Mouse (Mus musculus): ENCODE measurements at regions not wholly inside any gene's neighbourhood (a gene's known extent, or its start where the extent isn't known, plus 50 kb on each side); places are given as distances from the start of the nearest gene placed in this dataset.

DNA sequence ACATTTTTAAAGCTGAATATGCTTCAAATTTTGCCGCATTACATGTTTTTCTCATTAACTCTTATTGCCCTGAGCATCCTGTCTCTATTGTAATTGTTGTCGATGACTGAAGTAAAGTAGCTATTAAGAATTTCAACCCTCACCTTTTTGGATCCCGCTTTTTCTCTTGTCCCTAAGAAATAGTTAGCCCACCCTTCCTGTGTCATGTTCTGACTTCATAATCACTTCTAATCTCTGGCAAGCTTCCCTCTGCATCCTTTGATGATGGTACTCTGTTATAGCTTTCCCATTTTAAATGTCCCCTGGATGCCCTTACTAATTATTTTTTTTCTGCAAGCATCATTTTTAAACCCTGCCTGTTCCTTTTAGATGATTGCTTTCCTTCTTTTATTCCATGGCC, 191.3 kb downstream of the Cxxc4 start:
- H3K27ac ChIP-seq (replicated peaks) = no peak overlapping the region
- H3K4me1 ChIP-seq = no peaks in the 10 kb centered on the region
- no peak for ATAC-seq (ENCODE audit: low FRiP score)
- no peak overlapping the region for H3K4me2 ChIP-seq
- WGBS = 79% methylated on average over 3 of the region's 3 CpGs
- no peaks in the 10 kb centered on the region for H3K27me3 ChIP-seq (replicated peaks)
- H3K36me3 ChIP-seq = no peaks in the 10 kb centered on the region
- no peak overlapping the region for H3K9ac ChIP-seq (replicated peaks)
- no peaks in the 10 kb centered on the region for H3K9me3 ChIP-seq (replicated peaks)
- H3K4me3 ChIP-seq (replicated peaks) = no peak overlapping the region

DNA sequence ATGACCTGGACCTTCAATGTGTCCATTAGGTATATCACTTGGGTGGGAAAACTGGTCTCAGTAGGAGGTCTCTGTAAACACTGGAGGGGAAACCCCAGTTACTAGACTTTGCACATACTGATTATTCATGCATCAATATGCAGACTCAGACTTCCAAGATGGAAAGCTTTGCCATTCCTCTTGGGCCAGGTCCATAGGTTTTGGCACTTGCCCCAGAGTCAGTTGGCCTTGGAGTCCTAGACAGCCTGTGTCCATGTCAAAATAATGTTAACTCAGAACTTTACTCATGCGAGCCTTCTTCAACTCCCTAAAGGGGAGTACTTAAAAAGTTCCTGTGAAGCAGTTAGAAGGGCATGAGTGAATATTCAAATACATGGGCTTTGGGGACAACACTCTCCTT, 230.3 kb downstream of the Cxxc4 start:
- 83% methylated on average over 1 of the region's 1 CpGs for WGBS
- H3K36me3 ChIP-seq = no peaks in the 10 kb centered on the region

GRCm38 (mm10) chr3:134487280-134487679, 251.0 kb downstream of the Cxxc4 start:
- H3K9ac ChIP-seq (replicated peaks) = no peak overlapping the region
- no peaks in the 10 kb centered on the region for H3K9me3 ChIP-seq (replicated peaks)
- no peaks in the 10 kb centered on the region for H3K36me3 ChIP-seq
- no peak overlapping the region for H3K4me3 ChIP-seq (replicated peaks)
- H3K4me2 ChIP-seq = no peak overlapping the region
- no peaks in the 10 kb centered on the region for H3K4me1 ChIP-seq
- WGBS = 77% methylated on average over 2 of the region's 2 CpGs
- no peak for ATAC-seq (ENCODE audit: low FRiP score)
- no peaks in the 10 kb centered on the region for H3K27me3 ChIP-seq (replicated peaks)
- no peak overlapping the region for H3K27ac ChIP-seq (replicated peaks)

More for the DNA sequence above, 230.3 kb downstream of the Cxxc4 start:
- no peak overlapping the region for H3K4me3 ChIP-seq (replicated peaks)
- H3K27ac ChIP-seq (replicated peaks) = no peak overlapping the region
- H3K9me3 ChIP-seq (replicated peaks) = no peaks in the 10 kb centered on the region
- no peaks in the 10 kb centered on the region for H3K27me3 ChIP-seq (replicated peaks)
- H3K9ac ChIP-seq (replicated peaks) = no peak overlapping the region
- H3K4me1 ChIP-seq = no peaks in the 10 kb centered on the region
- ATAC-seq (ENCODE audit: low FRiP score) = no peak
- H3K4me2 ChIP-seq = no peak overlapping the region

DNA sequence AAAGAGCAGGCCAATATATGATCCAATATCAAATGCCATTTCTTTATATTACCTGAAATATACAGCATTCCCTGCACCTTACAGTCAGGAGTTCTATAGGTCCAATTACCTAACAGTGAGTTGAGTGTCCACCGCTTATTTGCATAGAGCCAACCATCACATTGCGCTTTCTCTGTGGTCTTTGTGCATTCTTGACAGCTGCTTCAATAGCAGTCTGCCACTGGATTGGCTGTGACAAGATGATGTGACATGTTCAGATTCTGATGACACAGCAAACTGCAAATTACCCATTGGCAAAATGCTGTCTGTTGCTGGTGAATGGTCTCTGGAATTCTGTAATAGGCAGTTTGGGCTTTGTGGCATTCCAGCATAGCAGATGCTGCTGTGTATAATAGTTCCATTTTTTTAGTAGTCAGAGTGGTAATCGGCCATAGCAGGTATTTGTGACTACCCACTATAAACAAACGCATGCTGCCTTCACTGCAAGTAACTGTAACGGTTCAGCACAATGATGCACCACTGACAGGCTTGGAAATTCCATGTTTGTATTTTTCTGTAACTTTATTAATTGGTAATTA, 253.8 kb downstream of the Cxxc4 start:
- Histone ChIP-seq H3K4me2 (no peak overlapping the region), H3K9ac (replicated peaks) (no peak overlapping the region), H3K27me3 (replicated peaks) (no peaks in the 10 kb centered on the region), H3K27ac (replicated peaks) (no peak overlapping the region), H3K4me3 (replicated peaks) (no peak overlapping the region), H3K9me3 (replicated peaks) (no peaks in the 10 kb centered on the region), H3K36me3 (no peaks in the 10 kb centered on the region), H3K4me1 (no peaks in the 10 kb centered on the region)
- no peak for ATAC-seq (ENCODE audit: low FRiP score)
- 70% methylated on average over 5 of the region's 5 CpGs for WGBS

DNA sequence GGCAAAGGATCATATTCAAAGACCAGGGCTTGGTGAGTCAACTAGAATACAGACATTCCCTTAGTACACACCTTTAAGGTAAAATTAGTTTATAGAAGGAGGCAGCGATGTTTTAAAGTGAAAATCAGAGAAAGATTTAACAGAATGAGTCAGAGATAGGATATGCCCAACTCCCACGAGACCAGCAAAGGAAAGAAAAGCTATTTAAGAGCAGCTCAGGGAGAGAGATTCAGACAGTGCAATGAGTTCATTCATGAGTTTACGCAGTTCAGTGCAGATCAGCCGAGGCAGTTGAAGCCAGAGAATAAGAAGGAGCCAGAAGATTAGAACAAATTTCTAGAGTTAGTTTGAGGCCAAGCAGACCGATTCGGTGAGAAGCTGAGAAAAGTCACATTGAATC, 273.4 kb downstream of the Cxxc4 start:
- H3K9ac ChIP-seq (replicated peaks) = no peak overlapping the region
- H3K9me3 ChIP-seq (replicated peaks) = no peaks in the 10 kb centered on the region
- no peak overlapping the region for H3K4me2 ChIP-seq
- no peaks in the 10 kb centered on the region for H3K4me1 ChIP-seq
- no peaks in the 10 kb centered on the region for H3K36me3 ChIP-seq
- no peak overlapping the region for H3K27ac ChIP-seq (replicated peaks)
- WGBS = 80% methylated on average over 6 of the region's 6 CpGs
- no peak for ATAC-seq (ENCODE audit: low FRiP score)
- no peak overlapping the region for H3K4me3 ChIP-seq (replicated peaks)
- no peaks in the 10 kb centered on the region for H3K27me3 ChIP-seq (replicated peaks)

DNA sequence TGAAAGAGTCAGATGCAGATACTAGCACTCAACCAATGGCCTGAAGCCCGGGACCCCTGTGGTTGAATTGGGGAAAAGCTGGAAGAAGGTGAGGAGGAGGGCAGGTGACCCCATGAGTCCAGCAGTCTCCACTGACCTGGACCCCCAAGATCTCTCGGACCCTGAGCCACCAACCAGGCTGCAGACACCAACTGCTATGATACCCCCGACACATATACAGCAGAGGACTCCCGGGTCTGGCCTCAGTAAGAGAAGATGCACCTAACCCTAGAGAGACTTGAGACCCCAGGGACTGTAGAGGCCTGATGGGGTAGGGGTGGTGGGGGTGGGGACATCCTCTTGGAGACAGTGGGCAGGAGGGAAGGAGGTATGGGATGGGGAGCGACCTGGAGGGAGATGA, 289.5 kb downstream of the Cxxc4 start:
- WGBS = 88% methylated on average over 5 of the region's 5 CpGs
- no peak overlapping the region for H3K27ac ChIP-seq (replicated peaks)
- H3K9me3 ChIP-seq (replicated peaks) = no peaks in the 10 kb centered on the region
- H3K36me3 ChIP-seq = no peaks in the 10 kb centered on the region
- no peak overlapping the region for H3K4me3 ChIP-seq (replicated peaks)
- H3K9ac ChIP-seq (replicated peaks) = no peak overlapping the region
- ATAC-seq (ENCODE audit: low FRiP score) = no peak
- H3K4me2 ChIP-seq = no peak overlapping the region
- H3K27me3 ChIP-seq (replicated peaks) = no peaks in the 10 kb centered on the region
- H3K4me1 ChIP-seq = no peaks in the 10 kb centered on the region

DNA sequence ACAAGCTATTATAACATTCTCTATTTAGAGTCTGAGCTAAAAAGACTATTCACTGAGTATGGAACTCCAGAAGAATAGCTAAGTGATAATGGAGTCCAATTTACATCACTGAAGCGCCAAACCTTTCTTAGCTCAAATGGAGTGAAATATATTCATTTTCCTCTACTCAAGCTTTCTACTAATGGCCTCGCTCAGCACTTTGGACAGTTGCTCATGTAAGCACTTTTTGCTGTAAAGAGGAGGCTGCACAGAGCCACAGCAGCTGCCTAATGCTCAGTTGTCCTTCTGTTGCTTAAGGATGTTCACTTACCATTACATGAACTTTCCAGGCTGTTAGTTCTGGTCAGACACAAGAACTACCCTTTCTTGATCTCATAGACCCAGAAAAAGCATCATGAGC, 268.7 kb upstream of the Tacr3 start:
- no peak for ATAC-seq (ENCODE audit: low FRiP score)

GRCm38 (mm10) chr3:134578759-134579158, 250.0 kb upstream of the Tacr3 start:
- no peaks in the 10 kb centered on the region for H3K9me3 ChIP-seq (replicated peaks)
- H3K4me3 ChIP-seq (replicated peaks) = no peak overlapping the region
- 98% methylated on average over 3 of the region's 3 CpGs for WGBS
- no peaks in the 10 kb centered on the region for H3K27me3 ChIP-seq (replicated peaks)
- no peak overlapping the region for H3K4me2 ChIP-seq
- no peaks in the 10 kb centered on the region for H3K36me3 ChIP-seq
- H3K4me1 ChIP-seq = no peaks in the 10 kb centered on the region
- no peak for ATAC-seq (ENCODE audit: low FRiP score)
- H3K9ac ChIP-seq (replicated peaks) = no peak overlapping the region
- H3K27ac ChIP-seq (replicated peaks) = no peak overlapping the region

More for the DNA sequence above, 268.7 kb upstream of the Tacr3 start:
- H3K27ac ChIP-seq (replicated peaks) = no peak overlapping the region
- H3K9ac ChIP-seq (replicated peaks) = no peak overlapping the region
- no peaks in the 10 kb centered on the region for H3K27me3 ChIP-seq (replicated peaks)
- H3K9me3 ChIP-seq (replicated peaks) = no peaks in the 10 kb centered on the region
- no peaks in the 10 kb centered on the region for H3K4me1 ChIP-seq
- no peak overlapping the region for H3K4me3 ChIP-seq (replicated peaks)
- 69% methylated on average over 2 of the region's 2 CpGs for WGBS
- H3K4me2 ChIP-seq = no peak overlapping the region
- H3K36me3 ChIP-seq = no peaks in the 10 kb centered on the region

DNA sequence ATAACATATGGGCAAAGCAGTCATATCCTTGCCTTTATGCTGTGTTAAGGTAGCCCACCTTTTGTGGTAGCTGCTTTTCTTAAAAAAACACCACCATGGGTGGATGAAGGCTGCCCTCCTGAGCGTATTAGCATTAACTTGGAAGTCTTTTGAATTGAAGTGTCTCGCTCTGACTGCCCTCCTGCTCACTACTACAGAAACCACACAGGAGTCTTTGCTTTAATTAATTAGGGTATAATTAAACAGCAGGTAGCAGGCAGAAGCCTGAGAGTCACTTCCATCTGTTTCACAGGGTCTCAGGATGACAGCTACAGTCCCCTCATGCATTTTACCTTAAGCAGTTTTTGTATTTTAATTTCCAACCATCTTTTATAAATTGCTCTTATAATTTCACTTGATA, 240.2 kb upstream of the Tacr3 start:
- H3K4me2 ChIP-seq = no peak overlapping the region
- H3K9ac ChIP-seq (replicated peaks) = no peak overlapping the region
- no peaks in the 10 kb centered on the region for H3K9me3 ChIP-seq (replicated peaks)
- H3K36me3 ChIP-seq = no peaks in the 10 kb centered on the region
- H3K27ac ChIP-seq (replicated peaks) = no peak overlapping the region
- H3K4me1 ChIP-seq = 0 out of 2 replicates have a peak, but pooled peaks cover 2% of the 10 kb centered on the region
- H3K4me3 ChIP-seq (replicated peaks) = no peak overlapping the region
- ATAC-seq (ENCODE audit: low FRiP score) = no peak
- no peaks in the 10 kb centered on the region for H3K27me3 ChIP-seq (replicated peaks)
- WGBS = 12% methylated on average over 2 of the region's 2 CpGs

GRCm38 (mm10) chr3:134602919-134603318, 225.9 kb upstream of the Tacr3 start:
- Histone ChIP-seq H3K9ac (replicated peaks) (no peak overlapping the region), H3K27me3 (replicated peaks) (no peaks in the 10 kb centered on the region), H3K9me3 (replicated peaks) (no peaks in the 10 kb centered on the region), H3K4me3 (replicated peaks) (no peak overlapping the region), H3K4me1 (peaks cover 5% of the 10 kb centered on the region), H3K27ac (replicated peaks) (no peak overlapping the region), H3K36me3 (no peaks in the 10 kb centered on the region), H3K4me2 (no peak overlapping the region)
- WGBS = 19% methylated on average over 4 of the region's 4 CpGs
- no peak for ATAC-seq (ENCODE audit: low FRiP score)

GRCm38 (mm10) chr3:134605356-134605771, 223.4 kb upstream of the Tacr3 start:
- peaks cover 5% of the 10 kb centered on the region for H3K4me1 ChIP-seq
- no peaks in the 10 kb centered on the region for H3K27me3 ChIP-seq (replicated peaks)
- no peak overlapping the region for H3K9ac ChIP-seq (replicated peaks)
- peak; percentile 86 for ATAC-seq (ENCODE audit: low FRiP score)
- WGBS = 21% methylated on average over 6 of the region's 6 CpGs
- peak overlapping the region; percentile 9; the same call in 1 of the 2 replicates for H3K27ac ChIP-seq (replicated peaks)
- H3K4me2 ChIP-seq = peak overlapping the region; percentile 33
- no peaks in the 10 kb centered on the region for H3K36me3 ChIP-seq
- no peak overlapping the region for H3K4me3 ChIP-seq (replicated peaks)
- H3K9me3 ChIP-seq (replicated peaks) = no peaks in the 10 kb centered on the region

DNA sequence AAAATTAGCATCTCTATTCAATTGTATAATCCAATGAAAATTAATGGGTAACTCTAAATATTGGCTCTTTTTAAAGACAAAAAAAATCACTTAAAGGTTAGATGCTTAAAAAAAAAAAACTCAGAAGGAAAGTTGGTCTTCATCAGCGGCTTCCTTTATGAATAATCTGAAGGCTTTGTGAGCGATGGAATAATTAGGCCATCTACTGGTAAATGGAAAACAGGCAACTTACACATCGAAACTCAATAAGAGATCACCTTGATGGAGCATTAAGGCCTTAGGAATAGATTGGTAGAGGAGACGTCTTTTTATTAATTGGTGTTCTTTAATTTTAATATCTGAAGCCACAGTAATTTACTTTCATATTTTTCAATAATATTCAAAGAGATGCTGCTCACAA, 218.6 kb upstream of the Tacr3 start:
- no peak for ATAC-seq (ENCODE audit: low FRiP score)
- H3K9ac ChIP-seq (replicated peaks) = no peak overlapping the region
- 74% methylated on average over 4 of the region's 4 CpGs for WGBS
- no peaks in the 10 kb centered on the region for H3K36me3 ChIP-seq
- H3K4me2 ChIP-seq = no peak overlapping the region
- H3K4me1 ChIP-seq = peaks cover 7% of the 10 kb centered on the region
- no peak overlapping the region for H3K4me3 ChIP-seq (replicated peaks)
- H3K27ac ChIP-seq (replicated peaks) = no peak overlapping the region
- H3K27me3 ChIP-seq (replicated peaks) = no peaks in the 10 kb centered on the region
- no peaks in the 10 kb centered on the region for H3K9me3 ChIP-seq (replicated peaks)
